15 mouse cellular contexts compared by ENCODE assay signal in the genomic region with DNA sequence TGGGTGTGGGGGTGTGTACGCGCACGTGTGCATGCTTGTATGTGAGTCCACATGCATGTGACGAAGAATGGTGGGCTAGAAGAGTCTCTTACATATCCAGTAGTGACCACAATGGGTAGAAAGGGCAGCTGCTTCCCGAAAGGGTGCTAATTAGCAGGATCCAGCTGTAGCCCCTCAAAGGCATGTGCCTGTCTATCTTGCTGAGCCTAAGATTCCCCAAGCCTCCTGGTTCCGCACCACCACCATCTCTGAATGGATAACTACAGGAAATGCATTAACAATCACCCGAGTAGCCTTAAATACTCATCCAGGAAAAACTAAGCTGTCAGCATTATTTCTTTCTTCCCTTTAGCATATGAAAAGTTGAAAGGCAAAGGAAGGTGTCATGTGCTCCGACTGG. TPM values are rescaled to one million over a fixed set of nuclear protein-coding genes. Genes with fewer than 3 reads are reported as not detected.
DNase-seq lines count a peak whose midpoint lies in the region; ATAC-seq and TF ChIP-seq lines count a peak whose summit lies in the region.
"Had no signal": no experiment of that assay in that cellular context is flagged by ENCODE, and none has a peak within 500 bp of the region (broad histone marks: within the 10 kb centered on the region; RNA-seq: fewer than 3 reads in every experiment).

No protein-coding gene starts in this region.

- DNase-seq in embryo, embryonic 10.5 days (ENCODE audit: low spot score), result peak; percentile 13
- no peak for DNase-seq in embryo, embryonic 11 days
- no peak for DNase-seq in kidney, postnatal 4 days
- no peak for DNase-seq in thymus, postnatal 25 days
- no peak for DNase-seq in adrenal gland, postnatal 36 days
- DNase-seq: cerebellum, adult 11-12 months; gastrocnemius, postnatal 36 days; kidney, postnatal 10 days; liver, embryonic 13.5 days; right cerebral cortex, adult 18-20 months; thymus, postnatal 4 days had no signal

- peaks cover 24% of the 10 kb centered on the region for H3K4me1 ChIP-seq in kidney, embryonic 16.5 days (ENCODE audit: insufficient read depth, low read length)
- peaks cover 95% of the 10 kb centered on the region for H3K4me1 ChIP-seq in E14TG2a.4 (replicated peaks; ENCODE audit: low read depth, low read length)

- peak; percentile 60; the same call in 1 of the 2 replicates for ATAC-seq in kidney, embryonic 16.5 days (ENCODE audit: low FRiP score, low TSS enrichment)

- no peak overlapping the region for H3K4me2 ChIP-seq in kidney, embryonic 16.5 days (replicated peaks; ENCODE audit: low read depth, low read length)
- H3K4me2 ChIP-seq: heart, embryonic 11.5 days; liver, embryonic 13.5 days had no signal

- no peak overlapping the region for H3K9ac ChIP-seq in kidney, embryonic 16.5 days (replicated peaks; ENCODE audit: low read length)
- H3K9ac ChIP-seq: liver, embryonic 13.5 days had no signal

- H3K79me2 ChIP-seq in macrophage (ENCODE audit: inconsistent target), result peaks cover 80% of the 10 kb centered on the region; the same call in 1 of the 2 replicates

- H3K4me3 ChIP-seq in kidney, embryonic 16.5 days (ENCODE audit: low read length), result no peak overlapping the region
- H3K4me3 ChIP-seq in E14TG2a.4 (replicated peaks; ENCODE audit: low read length), result peak overlapping the region; percentile 32
- H3K4me3 ChIP-seq in macrophage (ENCODE audit: inconsistent target), result no peak overlapping the region
- H3K4me3 ChIP-seq: liver, embryonic 13.5 days had no signal

- 63% methylated on average over 8 of the region's 8 CpGs for WGBS in kidney, embryonic 16.5 days
- WGBS in macrophage (ENCODE audit: missing documents), result 66% methylated on average over 8 of the region's 8 CpGs

- no peaks in the 10 kb centered on the region for H3K27me3 ChIP-seq in kidney, embryonic 16.5 days (ENCODE audit: insufficient read depth, low read length)
- no peaks in the 10 kb centered on the region for H3K27me3 ChIP-seq in E14TG2a.4 (ENCODE audit: insufficient read depth, low read length)
- H3K27me3 ChIP-seq: liver, embryonic 13.5 days had no signal

- no peak overlapping the region for H3K27ac ChIP-seq in kidney, embryonic 16.5 days (ENCODE audit: low read length)
- H3K27ac ChIP-seq in macrophage, result 0 out of 2 replicates have a peak overlapping the region, but pooled peaks have one; percentile 34
- H3K27ac ChIP-seq: liver, embryonic 13.5 days had no signal

- H3K36me3 ChIP-seq in kidney, embryonic 16.5 days (ENCODE audit: insufficient read depth, low read length), result no peaks in the 10 kb centered on the region
- H3K36me3 ChIP-seq in E14TG2a.4 (ENCODE audit: insufficient read depth, low read length) (peaks cover 22% of the 10 kb centered on the region), macrophage (ENCODE audit: inconsistent target) (no peaks in the 10 kb centered on the region; the same call in 1 of the 2 replicates)

- no peak for TF ChIP-seq CTCF in E14TG2a.4 (conservative IDR thresholded peaks at IDR 0.05; ENCODE audit: low read length)

- H3K9me3 ChIP-seq in kidney, embryonic 16.5 days (ENCODE audit: low read length), result no peaks in the 10 kb centered on the region
- H3K9me3 ChIP-seq in E14TG2a.4 (ENCODE audit: low read length), result no peaks in the 10 kb centered on the region
- H3K9me3 ChIP-seq: liver, embryonic 13.5 days had no signal

RNA-seq across cellular contexts. Expression of a gene that starts 41.9 kb away (rescaled TPM):
- 11.4 and 13.1 TPM in 2 replicates for polyA plus RNA-seq in kidney, embryonic 16.5 days (2015; fragmentation: Nextera tagmentation; extraction: Ambion mirVana)
- 10 to 100 TPM in 25 of 26 experiments, 1 to 10 TPM in 1; 9.3 to 91.9 (median 37.5) TPM for total RNA-seq in macrophage (2018; cell fraction: chromatin; rRNA removed)
- total RNA-seq in macrophage (2018; cell fraction: cytosol; rRNA removed), result 10 to 100 TPM in 13 of 26 experiments, 1 to 10 TPM in 13; 5.5 to 26.0 (median 10.3) TPM
- total RNA-seq in macrophage (2018; cell fraction: nucleus; rRNA removed), result 10 to 100 TPM in 25 of 26 experiments, 1 to 10 TPM in 1; 9.2 to 81.8 (median 26.6) TPM
- 5.2 to 12.9 TPM (median 12.6 TPM) in 3 replicates for polyA plus RNA-seq in macrophage (2018)
- 10 to 100 TPM; 11.7 to 15.3 TPM for total RNA-seq in adrenal gland, postnatal 36 days (2021)
